Mouse (Mus musculus) ovary, adult 10 weeks (tissue): ENCODE results near the gene Prr5l. TPM values are rescaled to one million over a fixed set of nuclear protein-coding genes. Genes with fewer than 3 reads are reported as not detected.

Experiments used
- polyA plus RNA-seq: library from polyadenylated mRNA; stranded (reverse); fragments of 350-450 nt; fragmentation: Illumina TruSeq; extraction: RNeasy Lipid Tissue Mini Kit (QIAGEN cat#74804); gene quantifications from one replicate; pipeline ENCODE4 v1.2.3, GENCODE M21; 2014

Gene Prr5l
- polyA plus RNA-seq: 3.4 TPM

DNA sequence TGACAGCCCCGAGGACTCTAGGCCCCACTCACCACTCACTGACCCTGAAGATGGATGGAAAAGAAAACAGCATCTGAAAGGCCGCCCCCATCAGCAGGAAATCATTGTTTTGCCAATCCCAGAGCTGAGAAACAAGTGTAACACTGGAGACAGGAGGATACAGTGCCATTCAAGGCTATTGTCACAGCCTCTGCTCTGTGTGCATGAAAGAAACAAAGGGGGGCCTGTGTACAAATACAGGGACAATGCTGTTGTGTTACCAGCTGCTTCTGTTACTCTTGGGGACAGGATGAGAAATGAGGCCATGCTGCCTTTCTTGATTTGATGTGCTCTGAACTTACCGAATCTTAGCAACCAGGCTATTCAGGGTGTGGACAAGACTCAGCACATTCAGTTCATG lies at the start of gene Prr5l:
Gene Prr5l, minus strand, starts transcription at position 30 of the 400 bp plus-strand sequence.

DNA sequence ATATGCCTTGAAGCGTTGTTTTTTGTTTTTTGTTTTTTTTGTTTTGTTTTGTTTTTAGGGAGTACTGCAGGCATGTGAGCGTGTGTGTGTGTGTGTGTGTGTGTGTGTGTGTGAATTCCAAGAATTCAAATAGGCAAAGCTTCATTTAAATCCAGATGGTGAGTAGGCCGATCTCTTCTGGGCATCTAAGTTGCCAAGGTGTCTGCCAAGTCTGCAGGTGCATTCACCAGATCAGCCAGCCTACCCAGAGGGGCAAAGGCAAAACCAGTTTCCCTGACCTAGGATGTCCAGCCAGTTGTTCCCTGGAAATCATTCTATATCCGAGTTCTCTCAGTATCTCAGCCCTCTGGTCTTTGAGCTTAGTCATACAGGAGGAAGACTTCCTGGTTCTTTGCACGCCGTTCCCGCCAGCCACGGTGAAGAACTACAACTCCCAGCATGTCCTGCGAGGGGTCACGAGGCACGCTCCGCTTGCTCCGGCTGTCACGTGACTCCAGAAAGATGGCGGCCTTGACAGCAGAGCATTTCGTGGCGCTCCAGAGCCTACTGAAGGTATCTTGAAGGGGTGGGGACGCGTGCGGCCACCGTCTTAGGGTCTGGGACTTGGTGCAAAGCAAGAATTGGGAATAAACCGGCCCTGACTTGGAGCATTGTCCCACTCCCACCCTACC lies 3.1 kb upstream of the Prr5l start, which contains the start of gene Commd9:
Gene Commd9, plus strand, starts transcription at position 480 of the 671 bp plus-strand sequence.

DNA sequence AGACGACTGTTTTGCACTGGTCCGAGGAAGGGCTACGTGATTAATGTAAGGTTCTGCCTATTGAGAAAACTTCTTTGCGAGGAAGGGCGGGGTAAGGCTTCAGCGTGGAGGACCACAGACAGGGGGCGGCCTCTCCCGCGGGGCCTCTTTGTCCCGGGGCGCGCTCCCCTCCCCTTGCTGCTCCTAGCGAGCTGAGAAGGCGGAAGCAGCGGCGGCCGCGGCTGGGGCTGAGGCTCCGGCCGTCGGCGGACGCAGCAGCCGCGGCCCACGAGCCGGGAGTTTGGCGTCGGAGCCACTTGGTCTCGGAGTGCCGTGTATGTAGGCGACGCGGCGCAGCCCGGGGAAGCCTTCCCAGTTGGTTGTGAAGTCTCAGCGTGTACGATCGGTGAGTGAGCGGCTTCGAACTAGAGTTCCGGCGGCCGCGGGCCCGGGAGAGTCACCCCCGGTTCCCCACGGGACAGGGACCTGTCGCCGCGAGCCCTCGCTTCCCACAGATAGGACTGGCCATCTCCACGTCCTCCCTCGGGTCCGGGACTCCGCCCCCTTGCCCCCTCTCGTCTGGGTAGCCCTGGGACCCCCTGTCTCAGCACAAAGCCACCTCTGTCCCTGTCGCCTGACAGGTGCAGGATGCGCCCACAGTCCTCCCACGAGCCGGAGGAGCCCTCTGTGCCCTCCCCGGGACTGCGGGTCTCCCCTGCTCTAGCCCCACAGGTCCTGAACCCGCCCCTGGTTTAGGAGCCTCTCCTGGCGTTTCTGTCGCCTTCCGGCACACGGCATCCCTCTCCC lies 204.4 kb downstream of the Prr5l start, which contains the start of gene Traf6:
Gene Traf6, plus strand, starts transcription at position 194 of the 786 bp plus-strand sequence.

Other genes starting within 250 kb of the Prr5l start
- 0.43 TPM for gene Rag1, start 233.5 kb downstream of the Prr5l start, polyA plus RNA-seq
- 173 TPM for gene B230118H07Rik, start 233.5 kb downstream of the Prr5l start, polyA plus RNA-seq
- gene Traf6, start 204.6 kb downstream of the Prr5l start, polyA plus RNA-seq: 38.7 TPM
- 0.54 TPM for gene Commd9, start 3.2 kb upstream of the Prr5l start, polyA plus RNA-seq